Mouse (Mus musculus) cerebellum, adult 2 months (tissue): ENCODE measurements around the gene Sfrp5. TPM values are rescaled to one million over a fixed set of nuclear protein-coding genes. Genes with fewer than 3 reads are reported as not detected.

Source experiments
- DNase-seq, 2 experiments: peaks; one replicate each; pipeline ENCODE4 v3.0.0; 2021
- H3K27ac ChIP-seq: fragments of 200-500 bp; 2 replicates; pipeline ENCODE4 v1.5.1; 2012; ENCODE audit warnings: low read length, control low read depth, inconsistent platforms; ENCODE audit not compliant: insufficient read depth
- H3K27me3 ChIP-seq: fragments of 200-500 bp; 2 replicates; pipeline ENCODE4 v1.6.1; 2012; ENCODE audit warnings: inconsistent platforms, mild to moderate bottlenecking, low read length, moderate library complexity; ENCODE audit not compliant: control insufficient read depth, insufficient read depth
- H3K4me1 ChIP-seq: fragments of 200-500 bp; 2 replicates; pipeline ENCODE4 v1.6.1; 2011; ENCODE audit warnings: low read length; ENCODE audit not compliant: control insufficient read depth, insufficient read depth
- H3K4me3 ChIP-seq: fragments of 200-500 bp; replicated peaks from 2 replicates; pipeline ENCODE3; 2011; ENCODE audit warnings: mild to moderate bottlenecking, low read depth, low read length, control low read depth; ENCODE audit not compliant: insufficient read depth
- CTCF ChIP-seq: fragments of 200-500 bp; IDR thresholded peaks from 2 replicates; pipeline ENCODE4 v1.5.1; 2011; ENCODE audit warnings: low read depth, mild to moderate bottlenecking, control low read depth, low read length, moderate library complexity, borderline replicate concordance; ENCODE audit not compliant: insufficient read depth
- POLR2A ChIP-seq: fragments of 200-500 bp; IDR thresholded peaks from 2 replicates; pipeline ENCODE4 v1.6.1; 2011; ENCODE audit warnings: low read length, control low read depth, borderline replicate concordance; ENCODE audit not compliant: insufficient read depth
- WGBS: fragments of 180-500 bp; shearing (Covaris S2); methylation state at CpG from one replicate; pipeline ENCODE4 v1.1.7; 2018; 5-methylcytosine and 5-hydroxymethylcytosine counted together
- polyA plus RNA-seq: library from polyadenylated mRNA; depleted of rRNA; stranded (reverse); fragments of >200 nt; gene quantifications from 2 replicates; pipeline ENCODE4 v1.2.3, GENCODE M21; 2012

Sfrp5 gene
- polyA plus RNA-seq, 1 experiment = 15.3 TPM

DNA sequence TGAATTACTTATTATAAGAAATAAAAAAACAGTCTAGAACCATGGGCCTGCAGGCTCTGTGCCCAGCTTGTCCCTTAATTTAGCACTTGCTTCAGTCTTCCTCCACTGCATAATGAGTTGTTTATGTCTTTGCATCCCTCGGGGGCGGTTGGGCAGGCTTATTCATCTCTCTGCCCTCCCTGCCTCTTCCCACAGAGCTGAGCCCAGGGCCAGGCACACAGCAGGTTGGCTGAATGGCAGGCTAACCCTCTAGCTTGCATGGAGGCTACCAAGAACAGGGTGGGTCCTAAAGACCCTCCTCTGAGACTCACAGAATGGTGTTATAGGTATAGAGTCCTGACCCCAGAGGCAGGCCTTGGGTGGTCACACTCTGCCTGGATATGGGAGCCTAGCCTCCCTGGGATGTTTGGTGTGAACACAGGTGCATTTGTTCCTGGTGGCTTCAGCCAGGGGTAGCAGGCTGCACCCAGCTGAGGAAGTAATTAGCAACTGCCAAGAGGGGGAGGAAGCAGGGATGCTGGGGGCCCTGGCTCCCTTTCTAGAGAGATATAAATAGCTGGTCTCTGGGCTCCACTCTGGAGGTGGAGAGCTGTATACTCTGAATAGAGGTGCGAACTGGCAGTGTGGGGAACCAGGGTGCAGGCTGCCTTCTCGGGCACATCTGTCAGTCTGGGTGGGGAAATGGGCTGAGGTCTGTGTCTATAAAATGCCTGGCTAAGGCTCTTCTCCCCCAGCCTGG, 35.7 kb upstream of the Sfrp5 start:
- DNase-seq = peak; percentile 36 to 38
- no peak overlapping the region for H3K27ac ChIP-seq

DNA sequence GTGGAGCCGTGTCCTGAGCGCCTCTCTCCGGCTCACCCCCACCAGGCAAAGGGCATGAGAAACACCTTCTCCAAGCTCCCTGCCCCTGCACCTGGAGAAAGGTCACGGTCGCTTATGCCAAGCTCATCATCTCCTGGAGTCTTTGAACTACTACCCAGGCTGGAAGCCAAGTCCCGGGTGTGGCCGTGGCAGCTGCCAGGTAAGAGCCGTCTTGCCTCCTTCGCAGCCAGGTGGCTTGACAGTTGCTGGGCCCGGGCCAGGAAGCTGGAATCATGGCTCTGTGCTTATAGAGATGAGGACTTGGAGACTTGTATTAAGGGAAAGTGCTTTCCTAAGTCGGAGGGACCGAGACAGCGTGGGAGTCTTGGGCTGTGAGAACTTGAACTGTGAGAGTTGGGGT, 28.9 kb upstream of the Sfrp5 start:
- Histone ChIP-seq H3K27me3 (no peaks in the 10 kb centered on the region), H3K27ac (no peak overlapping the region), H3K4me1 (peaks cover 10% of the 10 kb centered on the region), H3K4me3 (no peak overlapping the region)
- 21% methylated on average over 13 of the region's 13 CpGs for WGBS
- no peak for TF ChIP-seq POLR2A
- no peak for TF ChIP-seq CTCF
- peak; percentile 59 to 71 for DNase-seq

More for the DNA sequence above, 35.7 kb upstream of the Sfrp5 start:
- Histone ChIP-seq H3K4me3 (no peak overlapping the region), H3K4me1 (peaks cover 15% of the 10 kb centered on the region), H3K27me3 (no peaks in the 10 kb centered on the region)
- WGBS = 12% methylated on average over 4 of the region's 4 CpGs
- TF ChIP-seq POLR2A = no peak
- TF ChIP-seq CTCF = no peak

DNA sequence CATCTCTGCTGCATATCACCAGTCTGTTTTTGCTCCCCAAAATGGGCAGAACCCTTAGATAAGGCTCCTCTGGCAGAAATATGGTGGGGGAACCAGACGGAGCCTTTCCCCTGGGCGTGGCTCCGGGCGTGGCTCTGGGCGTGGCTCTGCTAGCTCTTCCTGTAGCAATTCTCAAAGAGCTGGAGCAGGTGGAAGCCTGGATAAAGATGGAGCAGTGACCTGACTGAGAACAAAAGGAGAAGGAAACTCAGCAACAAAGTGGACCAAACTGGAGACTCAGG, 28.2 kb upstream of the Sfrp5 start:
- H3K4me1 ChIP-seq = peaks cover 10% of the 10 kb centered on the region
- TF ChIP-seq CTCF (no peak), POLR2A (no peak)
- H3K27me3 ChIP-seq = no peaks in the 10 kb centered on the region
- H3K4me3 ChIP-seq = no peak overlapping the region
- no peak overlapping the region for H3K27ac ChIP-seq
- 82% methylated on average over 5 of the region's 5 CpGs for WGBS
- DNase-seq = no peak

DNA sequence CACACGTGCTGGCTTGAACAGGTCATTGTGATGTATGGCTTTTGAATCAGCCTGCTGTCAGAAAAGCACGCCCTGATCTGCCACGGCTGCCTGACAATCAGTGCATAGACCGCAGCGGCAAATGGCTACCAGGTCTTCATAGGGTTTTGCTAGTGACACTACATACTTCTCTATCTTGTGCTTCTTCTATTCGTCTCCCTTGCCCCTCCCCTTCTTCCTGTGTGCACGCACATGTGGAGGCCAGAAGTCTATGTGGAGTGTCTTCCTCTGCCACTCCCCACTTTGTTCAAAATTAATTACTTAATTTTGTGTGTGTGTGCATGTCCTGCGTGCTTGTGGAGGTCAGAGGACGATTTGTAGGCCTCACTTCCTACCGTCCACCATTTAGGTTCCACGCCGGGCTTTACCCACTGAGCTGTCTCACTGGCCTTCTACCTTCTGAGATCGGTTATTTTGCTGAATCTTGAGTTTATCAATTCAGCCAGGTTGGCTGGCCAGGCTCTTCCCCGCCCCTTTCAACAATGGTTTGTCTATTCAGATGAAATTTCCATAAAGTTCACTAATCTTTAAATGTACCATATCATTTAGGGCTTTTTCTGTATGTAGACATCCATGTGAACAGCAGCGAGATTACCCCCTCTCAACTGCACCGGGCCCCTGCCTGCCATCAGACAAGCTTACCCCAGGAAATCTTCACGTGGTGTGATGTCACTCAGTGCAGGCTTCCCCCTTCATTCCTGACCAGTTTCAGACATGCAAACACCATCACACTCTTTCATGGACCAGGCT, 27.6 kb upstream of the Sfrp5 start:
- Histone ChIP-seq H3K27me3 (no peaks in the 10 kb centered on the region), H3K4me1 (peaks cover 10% of the 10 kb centered on the region), H3K4me3 (no peak overlapping the region), H3K27ac (no peak overlapping the region)
- 94% methylated on average over 17 of the region's 17 CpGs for WGBS
- no peak for DNase-seq
- TF ChIP-seq CTCF (no peak), POLR2A (no peak)

DNA sequence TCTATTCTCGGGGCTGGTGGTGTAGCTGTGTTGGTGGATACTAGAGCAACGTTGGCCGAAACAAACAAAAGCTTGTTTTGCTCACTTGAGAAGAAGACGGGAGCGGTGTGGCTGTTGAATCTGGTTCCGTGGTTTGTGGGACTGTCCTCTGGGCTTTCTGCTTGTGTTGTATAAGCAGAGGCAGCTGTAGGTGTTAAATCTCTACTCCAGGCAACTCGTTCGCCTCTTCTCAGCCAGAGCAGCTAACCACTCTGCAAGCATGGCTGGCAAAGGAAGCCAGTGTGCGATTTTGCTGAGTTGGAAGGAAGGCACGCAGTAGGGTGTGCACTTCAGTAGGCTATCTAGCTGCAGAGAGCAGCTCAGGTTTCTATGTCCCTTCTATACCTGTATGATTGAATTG, 24.4 kb upstream of the Sfrp5 start:
- Histone ChIP-seq H3K27ac (no peak overlapping the region), H3K4me3 (no peak overlapping the region), H3K27me3 (no peaks in the 10 kb centered on the region), H3K4me1 (peaks cover 10% of the 10 kb centered on the region)
- no peak for DNase-seq
- TF ChIP-seq CTCF (no peak), POLR2A (no peak)
- 92% methylated on average over 10 of the region's 10 CpGs for WGBS

DNA sequence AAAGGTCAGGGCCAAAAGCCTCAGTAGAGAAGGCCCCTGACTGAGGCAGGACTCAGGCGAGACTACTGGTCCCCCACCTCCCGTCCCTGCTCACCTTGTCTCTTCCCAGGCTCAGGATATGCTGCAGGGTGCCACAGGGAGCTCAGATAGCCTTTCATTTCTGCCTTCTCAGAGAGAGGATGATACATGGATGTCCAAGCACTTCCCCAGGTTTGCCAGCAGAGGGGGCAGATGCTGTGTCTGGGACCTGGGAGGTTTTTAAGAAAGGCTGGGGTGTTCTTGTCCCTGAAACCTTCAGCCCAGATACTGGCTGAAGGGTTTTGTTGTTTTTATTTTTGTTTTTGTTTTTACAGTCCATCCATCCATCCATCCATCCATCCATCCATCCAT, 15.3 kb upstream of the Sfrp5 start:
- H3K4me3 ChIP-seq = no peak overlapping the region
- WGBS = 8% methylated on average over 2 of the region's 2 CpGs
- peaks cover 3% of the 10 kb centered on the region; the same call in 1 of the 2 replicates for H3K4me1 ChIP-seq
- DNase-seq = peak; percentile 79 to 82
- no peak overlapping the region for H3K27ac ChIP-seq
- no peaks in the 10 kb centered on the region for H3K27me3 ChIP-seq
- TF ChIP-seq CTCF = peak; percentile 93
- TF ChIP-seq POLR2A = no peak

DNA sequence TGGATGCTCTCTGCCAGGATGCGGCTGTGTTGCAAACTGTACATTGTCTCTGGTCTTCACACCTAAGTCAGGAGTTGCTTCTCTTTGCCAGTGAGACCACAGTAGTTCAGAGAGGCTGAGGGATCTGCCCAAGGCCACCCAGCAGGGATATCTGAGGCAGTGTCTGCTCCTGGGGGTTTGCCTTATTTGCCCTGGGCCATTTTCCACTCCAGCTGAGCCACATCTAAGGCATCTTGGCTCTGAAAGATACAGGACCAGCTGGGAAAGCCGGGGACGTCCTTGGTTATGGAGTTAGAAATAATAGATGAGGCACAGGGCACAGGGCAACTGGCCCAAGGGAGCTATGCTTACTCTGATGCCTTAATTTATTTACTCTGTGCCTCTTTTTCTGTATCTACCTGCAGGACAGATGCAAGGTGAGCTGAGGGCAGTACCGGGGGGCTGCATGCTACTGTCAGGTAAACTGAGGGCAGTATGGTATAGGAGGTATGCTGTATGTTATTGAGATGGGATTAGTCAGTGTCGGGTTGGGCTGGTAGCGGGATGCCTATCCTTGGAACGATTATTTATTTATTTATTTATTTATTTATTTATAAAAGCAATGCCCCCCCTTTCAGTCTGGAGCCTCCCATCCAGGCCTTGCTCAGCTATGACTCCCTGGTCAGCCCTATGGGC, 14.8 kb upstream of the Sfrp5 start:
- 61% methylated on average over 7 of the region's 7 CpGs for WGBS
- no peak overlapping the region for H3K4me3 ChIP-seq
- peaks cover 3% of the 10 kb centered on the region; the same call in 1 of the 2 replicates for H3K4me1 ChIP-seq
- no peak overlapping the region for H3K27ac ChIP-seq
- DNase-seq = peak; percentile 40 to 42
- TF ChIP-seq POLR2A (no peak), CTCF (no peak)
- no peaks in the 10 kb centered on the region for H3K27me3 ChIP-seq
